Mouse (Mus musculus): ENCODE results near the gene Olfr228.

DNA sequence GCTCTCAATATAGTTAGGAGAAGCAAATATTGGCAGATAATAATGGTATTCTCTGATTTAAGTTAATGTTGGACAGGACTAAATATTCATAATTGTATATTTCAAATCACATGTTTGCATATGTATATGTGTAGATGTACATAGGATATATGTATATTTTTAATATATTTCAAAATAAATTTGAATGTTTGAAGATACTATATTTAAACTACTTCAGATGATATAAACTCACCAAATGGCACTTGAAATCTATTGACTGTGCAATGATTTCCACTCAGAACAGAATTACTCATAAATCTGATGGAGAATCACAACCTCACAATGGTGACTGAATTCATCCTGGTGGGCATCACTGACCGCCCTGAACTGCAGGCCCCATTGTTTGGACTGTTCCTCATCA lies 21.0 kb upstream of the Olfr228 start, which contains the start of gene Olfr1076:
- no peak for TF ChIP-seq POLR2A (IDR thresholded peaks at IDR 0.05; ENCODE audit: insufficient read length, low read depth)
- no peak for TF ChIP-seq MAX (IDR thresholded peaks at IDR 0.05; ENCODE audit: low read depth)
- no peak for TF ChIP-seq TCF12 (IDR thresholded peaks at IDR 0.05; ENCODE audit: insufficient read depth, poor library complexity, severe bottlenecking)

Data from myocyte (in vitro differentiated cells).